Mouse (Mus musculus): ENCODE data around the gene Spin1. TPM values are rescaled to one million over a fixed set of nuclear protein-coding genes. Genes with fewer than 3 reads are reported as not detected.

The Spin1 gene
- polyA plus RNA-seq, 1 experiment = 29.0 TPM

DNA sequence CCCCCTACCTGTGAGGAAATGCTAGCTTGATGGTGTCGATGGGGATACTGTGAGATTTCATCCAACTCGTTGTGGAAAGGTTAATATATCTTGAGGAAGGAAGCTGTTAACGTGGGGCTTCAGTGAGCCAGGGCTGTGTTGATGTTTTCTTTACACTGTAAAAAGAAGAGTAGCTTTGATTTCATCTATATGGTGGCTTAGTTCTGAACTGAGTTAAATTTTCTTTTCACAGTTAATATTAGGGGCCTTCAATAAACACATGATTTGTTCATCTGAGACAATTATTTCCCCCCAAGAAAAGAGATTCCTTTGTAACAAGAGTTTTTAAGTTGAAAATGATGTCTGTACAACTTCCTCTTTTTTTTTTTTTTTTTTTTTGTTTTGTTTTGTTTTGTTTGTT lies 56.6 kb downstream of the Spin1 start:
- Histone ChIP-seq H3K27ac (ENCODE audit: insufficient read depth, low read depth, low read length) (no peak overlapping the region), H3K4me1 (ENCODE audit: control insufficient read depth, insufficient read depth, low read length) (peaks cover 5% of the 10 kb centered on the region), H3K4me3 (ENCODE audit: insufficient read depth, low read length) (no peak overlapping the region)
- TF ChIP-seq POLR2A (IDR thresholded peaks at IDR 0.05; ENCODE audit: borderline replicate concordance, low read depth, low read length) (no peak), CTCF (IDR thresholded peaks at IDR 0.05; ENCODE audit: low read depth, low read length) (no peak)

DNA sequence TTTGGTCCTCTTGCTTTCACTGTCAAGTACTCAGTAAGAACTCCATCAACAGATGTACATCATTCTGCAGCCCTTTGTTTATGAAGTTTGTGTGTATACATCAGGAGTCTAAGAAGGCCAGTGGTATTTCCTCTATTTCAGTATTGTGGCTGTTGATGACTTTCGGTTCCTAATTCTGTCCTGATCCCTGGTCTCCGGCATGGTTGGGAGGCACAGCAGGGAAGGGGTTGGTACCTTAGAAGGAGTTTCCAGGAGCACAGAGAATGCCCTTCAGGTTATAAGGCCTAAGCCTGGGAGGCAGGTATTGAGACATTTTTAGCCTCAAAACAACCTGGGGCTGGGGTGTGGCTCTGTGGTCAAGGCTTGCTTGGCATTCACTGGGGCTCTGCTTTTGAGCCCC lies 61.0 kb downstream of the Spin1 start:
- no peak for TF ChIP-seq CTCF (IDR thresholded peaks at IDR 0.05; ENCODE audit: low read depth, low read length)
- Histone ChIP-seq H3K27ac (ENCODE audit: insufficient read depth, low read depth, low read length) (no peak overlapping the region), H3K4me3 (ENCODE audit: insufficient read depth, low read length) (no peak overlapping the region), H3K4me1 (ENCODE audit: control insufficient read depth, insufficient read depth, low read length) (peaks cover 5% of the 10 kb centered on the region)

DNA sequence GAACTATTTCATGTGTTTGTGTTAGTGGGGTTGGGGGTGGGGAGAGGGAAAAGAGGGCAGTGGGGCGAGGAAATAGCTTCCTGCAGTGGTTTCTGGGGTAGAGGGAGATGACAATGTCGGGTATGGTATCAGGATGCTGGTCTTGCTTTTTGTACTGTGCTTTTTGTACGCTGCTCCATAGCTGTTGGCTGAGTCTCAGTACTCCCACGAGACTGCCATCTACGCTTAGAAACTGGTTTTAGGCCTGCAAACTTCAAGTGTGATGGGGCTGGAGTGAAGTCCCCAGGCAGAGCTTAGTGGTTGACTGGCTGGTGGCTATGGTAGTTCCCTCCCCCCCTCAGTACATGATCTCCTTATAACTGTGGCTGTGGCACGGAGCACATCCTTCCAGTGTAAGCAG lies 61.6 kb downstream of the Spin1 start:
- no peak overlapping the region for H3K4me3 ChIP-seq (ENCODE audit: insufficient read depth, low read length)
- TF ChIP-seq CTCF (IDR thresholded peaks at IDR 0.05; ENCODE audit: low read depth, low read length) = no peak
- no peak for TF ChIP-seq POLR2A (IDR thresholded peaks at IDR 0.05; ENCODE audit: borderline replicate concordance, low read depth, low read length)
- H3K4me1 ChIP-seq (ENCODE audit: control insufficient read depth, insufficient read depth, low read length) = peaks cover 5% of the 10 kb centered on the region
- H3K27ac ChIP-seq (ENCODE audit: insufficient read depth, low read depth, low read length) = no peak overlapping the region

DNA sequence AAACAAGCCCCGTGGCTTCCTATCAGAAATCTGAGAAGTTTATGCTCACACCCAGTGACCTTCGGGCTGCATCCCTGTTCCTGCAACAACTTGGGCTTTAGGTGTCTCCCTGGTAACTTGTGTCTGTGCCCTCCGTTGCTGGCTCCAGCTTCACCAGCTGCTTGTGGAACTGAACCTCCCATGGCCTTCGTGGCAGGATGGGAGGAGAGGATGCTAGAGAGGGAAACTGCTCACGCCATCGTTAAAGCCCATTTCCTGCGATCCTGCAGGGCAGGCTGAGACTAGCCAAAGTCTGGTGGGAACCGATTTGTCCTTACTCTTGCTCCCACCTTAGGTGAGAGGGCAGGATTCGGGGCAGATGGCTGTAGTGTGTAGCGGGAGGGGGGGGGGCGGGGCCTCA lies 66.0 kb downstream of the Spin1 start:
- TF ChIP-seq CTCF (IDR thresholded peaks at IDR 0.05; ENCODE audit: low read depth, low read length) (no peak), POLR2A (IDR thresholded peaks at IDR 0.05; ENCODE audit: borderline replicate concordance, low read depth, low read length) (no peak)
- peaks cover 3% of the 10 kb centered on the region for H3K4me1 ChIP-seq (ENCODE audit: control insufficient read depth, insufficient read depth, low read length)
- no peak overlapping the region for H3K4me3 ChIP-seq (ENCODE audit: insufficient read depth, low read length)
- no peak overlapping the region for H3K27ac ChIP-seq (ENCODE audit: insufficient read depth, low read depth, low read length)

DNA sequence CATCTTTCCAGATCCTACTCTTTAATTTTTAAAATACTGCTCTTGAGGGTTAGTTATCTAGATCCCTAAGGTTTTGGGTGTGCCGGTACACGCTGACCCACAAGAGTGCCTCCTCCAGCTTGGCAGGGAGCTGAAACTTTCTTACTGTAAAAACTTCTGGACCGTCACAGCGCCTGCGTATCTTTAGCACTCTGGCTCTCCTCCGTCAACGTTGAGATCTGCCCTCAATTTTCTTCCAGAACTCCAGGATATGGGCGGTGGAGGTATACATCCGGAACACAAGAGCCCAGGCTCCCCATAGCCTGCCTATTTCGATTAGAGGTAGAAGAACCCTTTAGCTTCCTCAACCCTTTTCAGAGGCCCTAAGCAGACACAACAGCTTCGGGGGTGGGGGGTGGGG lies 69.5 kb downstream of the Spin1 start:
- H3K4me1 ChIP-seq (ENCODE audit: control insufficient read depth, insufficient read depth, low read length) = no peaks in the 10 kb centered on the region
- no peak overlapping the region for H3K27ac ChIP-seq (ENCODE audit: insufficient read depth, low read depth, low read length)
- TF ChIP-seq POLR2A (IDR thresholded peaks at IDR 0.05; ENCODE audit: borderline replicate concordance, low read depth, low read length) = no peak
- no peak for TF ChIP-seq CTCF (IDR thresholded peaks at IDR 0.05; ENCODE audit: low read depth, low read length)
- no peak overlapping the region for H3K4me3 ChIP-seq (ENCODE audit: insufficient read depth, low read length)

DNA sequence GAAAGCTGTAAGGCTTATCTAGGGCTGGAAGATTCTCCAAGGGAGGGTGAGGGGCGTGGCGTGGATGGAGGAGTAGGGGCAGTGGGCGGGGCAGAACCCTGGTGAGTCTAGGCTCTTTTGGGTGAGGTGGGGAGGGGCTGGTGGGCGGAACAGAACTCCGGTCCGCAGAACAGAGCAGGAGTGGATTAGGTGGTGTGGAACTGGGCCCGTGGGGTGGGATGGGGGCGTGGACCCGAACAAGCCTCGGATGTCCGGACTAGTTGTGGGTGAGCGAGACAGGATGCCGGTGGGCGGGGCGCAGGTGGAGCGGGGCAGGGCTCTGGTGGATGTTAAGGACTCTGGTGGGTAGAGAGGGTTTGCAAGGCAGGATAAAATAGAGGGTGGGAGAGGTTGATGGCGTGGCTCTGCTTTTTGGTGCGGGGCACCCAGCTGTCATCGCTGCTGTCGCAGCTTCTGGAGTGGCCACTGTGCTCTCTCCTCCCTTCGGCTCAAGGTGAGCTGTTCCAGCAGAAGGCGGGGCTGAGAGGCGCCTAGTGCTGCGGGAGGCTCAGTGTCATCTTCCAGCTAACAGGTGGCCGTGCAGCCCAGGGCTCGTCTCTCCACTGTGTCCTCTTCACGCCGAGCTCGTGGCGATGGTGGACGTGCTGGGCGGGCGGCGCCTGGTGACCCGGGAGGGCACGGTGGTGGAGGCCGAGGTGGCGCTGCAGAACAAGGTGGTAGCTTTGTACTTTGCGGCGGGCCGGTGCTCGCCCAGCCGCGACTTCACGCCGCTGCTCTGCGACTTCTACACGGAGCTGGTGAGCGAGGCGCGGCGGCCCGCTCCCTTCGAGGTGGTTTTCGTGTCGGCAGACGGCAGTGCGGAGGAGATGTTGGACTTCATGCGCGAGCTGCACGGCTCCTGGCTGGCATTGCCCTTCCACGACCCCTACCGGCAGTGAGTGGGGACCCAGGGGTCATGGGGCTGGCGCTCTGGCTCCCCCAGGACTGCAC lies 70.3 kb downstream of the Spin1 start, which contains the start of gene Nxnl2:
Nxnl2 (plus strand) TSS at position 332 of the 990 bp plus-strand sequence.
- no peak within 1 kb of the TSS for H3K27ac ChIP-seq (ENCODE audit: insufficient read depth, low read depth, low read length)
- peak within 1 kb of the TSS; percentile 26 for H3K4me3 ChIP-seq (ENCODE audit: insufficient read depth, low read length)
- no peak for TF ChIP-seq POLR2A (IDR thresholded peaks at IDR 0.05; ENCODE audit: borderline replicate concordance, low read depth, low read length)
- TF ChIP-seq CTCF (IDR thresholded peaks at IDR 0.05; ENCODE audit: low read depth, low read length) = no peak
- H3K4me1 ChIP-seq (ENCODE audit: control insufficient read depth, insufficient read depth, low read length) = no peaks in the 10 kb centered on the region

DNA sequence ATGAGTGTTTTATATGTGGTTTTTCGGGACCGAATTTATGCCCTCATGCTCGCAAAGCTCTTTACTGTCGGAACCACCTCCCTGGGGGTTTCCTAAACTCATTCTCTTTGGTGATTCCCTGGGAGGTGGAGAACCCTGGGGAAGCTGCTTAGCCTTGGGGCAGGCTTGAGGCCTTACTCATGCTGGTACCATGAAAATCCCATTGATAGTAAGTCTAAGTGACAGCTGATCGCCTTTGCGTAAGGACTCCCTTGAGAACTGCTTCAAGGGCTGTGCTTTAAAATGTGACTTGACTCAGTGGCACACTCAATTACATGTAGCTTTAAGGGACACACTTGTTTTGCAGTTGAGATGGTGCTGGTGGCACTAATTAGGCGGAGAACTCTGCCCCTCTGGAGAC lies 71.9 kb downstream of the Spin1 start:
- no peak for TF ChIP-seq POLR2A (IDR thresholded peaks at IDR 0.05; ENCODE audit: borderline replicate concordance, low read depth, low read length)
- no peak overlapping the region for H3K27ac ChIP-seq (ENCODE audit: insufficient read depth, low read depth, low read length)
- H3K4me3 ChIP-seq (ENCODE audit: insufficient read depth, low read length) = no peak overlapping the region
- H3K4me1 ChIP-seq (ENCODE audit: control insufficient read depth, insufficient read depth, low read length) = no peaks in the 10 kb centered on the region

DNA sequence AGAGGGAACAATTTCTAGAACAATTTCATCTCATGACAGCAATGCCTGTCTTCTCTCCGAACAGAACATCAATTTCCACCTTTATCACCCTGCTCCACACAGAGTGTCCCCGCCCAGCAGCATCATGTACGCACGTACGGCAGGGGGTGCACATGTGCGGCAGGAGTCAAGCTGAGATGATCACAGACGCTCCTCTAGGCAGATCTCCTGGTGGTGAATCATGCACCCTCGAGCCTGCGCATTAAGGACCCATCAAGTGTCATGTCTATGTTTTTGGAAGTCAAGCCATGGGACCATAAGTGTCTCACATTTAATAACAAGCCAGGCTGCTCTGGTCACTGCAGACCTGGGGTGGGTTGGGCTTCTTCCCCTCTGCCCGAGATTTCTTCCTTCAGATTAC lies 78.3 kb downstream of the Spin1 start:
- Histone ChIP-seq H3K27ac (ENCODE audit: insufficient read depth, low read depth, low read length) (no peak overlapping the region), H3K4me1 (ENCODE audit: control insufficient read depth, insufficient read depth, low read length) (no peaks in the 10 kb centered on the region), H3K4me3 (ENCODE audit: insufficient read depth, low read length) (no peak overlapping the region)
- TF ChIP-seq CTCF (IDR thresholded peaks at IDR 0.05; ENCODE audit: low read depth, low read length) (no peak), POLR2A (IDR thresholded peaks at IDR 0.05; ENCODE audit: borderline replicate concordance, low read depth, low read length) (no peak)

DNA sequence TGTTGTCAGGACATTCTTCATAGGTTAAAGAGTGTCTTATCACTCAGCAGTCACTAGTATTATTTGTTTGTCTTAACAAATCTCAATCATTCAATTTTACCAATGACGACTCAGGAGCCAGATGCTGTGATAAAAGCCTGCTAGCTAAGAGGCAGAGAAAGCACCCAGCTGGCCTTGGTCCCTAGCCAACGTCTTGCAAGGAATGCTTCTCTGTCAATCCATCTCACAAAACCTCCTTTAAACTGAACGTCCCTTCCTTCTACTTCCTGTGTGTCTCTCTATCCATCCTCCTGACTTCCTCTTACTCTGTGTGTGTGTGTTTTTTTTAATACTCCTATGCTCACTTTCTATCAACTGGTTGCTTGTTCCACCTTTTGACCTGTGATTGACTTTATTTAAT lies 78.7 kb downstream of the Spin1 start:
- H3K4me1 ChIP-seq (ENCODE audit: control insufficient read depth, insufficient read depth, low read length) = no peaks in the 10 kb centered on the region
- H3K27ac ChIP-seq (ENCODE audit: insufficient read depth, low read depth, low read length) = no peak overlapping the region
- H3K4me3 ChIP-seq (ENCODE audit: insufficient read depth, low read length) = no peak overlapping the region
- no peak for TF ChIP-seq CTCF (IDR thresholded peaks at IDR 0.05; ENCODE audit: low read depth, low read length)
- TF ChIP-seq POLR2A (IDR thresholded peaks at IDR 0.05; ENCODE audit: borderline replicate concordance, low read depth, low read length) = no peak

DNA sequence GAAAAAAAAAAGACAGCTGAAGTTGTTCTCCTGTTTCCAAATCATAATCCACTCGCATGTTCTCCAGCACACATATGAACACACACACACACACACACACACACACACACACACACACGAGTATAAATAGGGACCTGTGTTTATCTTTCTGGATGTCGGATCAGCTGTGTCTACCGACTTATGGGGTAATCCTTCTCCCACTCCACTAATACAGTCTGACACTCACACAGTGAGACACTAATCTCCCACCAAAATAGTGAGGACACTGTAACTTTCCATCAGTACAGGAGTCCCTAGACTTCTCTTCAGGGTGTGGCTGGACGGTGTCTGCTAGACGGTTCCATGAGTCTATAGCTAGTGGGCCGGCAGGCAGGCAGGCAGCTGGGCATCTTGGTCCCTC lies 81.6 kb downstream of the Spin1 start:
- H3K4me1 ChIP-seq (ENCODE audit: control insufficient read depth, insufficient read depth, low read length) = no peaks in the 10 kb centered on the region
- TF ChIP-seq POLR2A (IDR thresholded peaks at IDR 0.05; ENCODE audit: borderline replicate concordance, low read depth, low read length) (no peak), CTCF (IDR thresholded peaks at IDR 0.05; ENCODE audit: low read depth, low read length) (no peak)
- H3K27ac ChIP-seq (ENCODE audit: insufficient read depth, low read depth, low read length) = no peak overlapping the region

More for the DNA sequence above, 81.6 kb downstream of the Spin1 start:
- no peak overlapping the region for H3K4me3 ChIP-seq (ENCODE audit: insufficient read depth, low read length)
